Mouse (Mus musculus): Measurements from ENCODE around the gene Fermt1. TPM values are rescaled to one million over a fixed set of nuclear protein-coding genes. Genes with fewer than 3 reads are reported as not detected.

Gene Fermt1
- not detected in 3 replicates for total RNA-seq (2017)

DNA sequence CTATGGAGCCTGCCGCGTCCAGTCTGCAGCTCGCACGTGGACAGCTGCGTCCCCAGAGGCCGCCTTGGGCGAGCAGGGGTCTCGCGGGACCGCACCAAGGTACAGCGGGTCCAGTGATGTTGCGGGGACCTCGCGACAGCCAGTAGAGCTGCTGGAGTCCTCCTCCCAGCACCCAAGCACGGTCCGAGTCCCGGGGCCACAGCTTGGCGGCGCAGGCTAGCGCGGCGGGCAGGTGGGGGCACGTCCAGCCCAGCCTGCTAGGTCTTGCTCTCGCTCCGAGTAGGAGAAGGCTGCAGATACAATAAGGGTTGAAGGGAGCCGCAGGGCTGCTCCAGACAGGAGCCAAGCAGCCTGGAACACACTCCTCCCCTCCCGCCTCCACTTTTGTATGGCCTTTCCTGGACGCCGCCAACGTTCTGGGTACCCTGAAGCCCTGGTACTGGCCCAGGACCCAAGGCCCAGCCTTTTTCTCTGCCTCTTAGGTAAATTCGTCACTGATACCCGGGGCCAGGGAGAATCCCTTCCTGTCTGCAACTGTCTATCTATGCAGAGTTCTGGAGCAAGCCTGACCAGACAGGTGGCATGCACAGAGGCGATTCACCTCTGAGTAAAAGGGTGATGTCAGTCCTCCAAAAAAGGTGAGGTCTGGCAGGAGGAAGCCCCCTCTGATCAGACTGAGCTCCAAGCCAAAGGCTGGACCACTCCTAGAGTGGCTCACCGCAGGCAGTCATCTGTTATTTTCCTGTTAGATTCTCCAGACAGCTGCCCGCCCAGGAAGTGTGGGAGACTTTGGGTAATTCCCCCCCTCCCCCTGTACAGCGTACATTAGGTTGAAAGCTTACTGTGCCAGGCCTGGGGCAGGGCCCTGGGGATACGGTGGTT, at the start of gene Fermt1:
Fermt1 (minus strand) TSS at position 581 of the 882 bp plus-strand sequence.
- ATAC-seq (replicated peaks; ENCODE audit: insufficient number of reproducible peaks, low FRiP score, low TSS enrichment, poor library complexity, severe bottlenecking), result no peak

DNA sequence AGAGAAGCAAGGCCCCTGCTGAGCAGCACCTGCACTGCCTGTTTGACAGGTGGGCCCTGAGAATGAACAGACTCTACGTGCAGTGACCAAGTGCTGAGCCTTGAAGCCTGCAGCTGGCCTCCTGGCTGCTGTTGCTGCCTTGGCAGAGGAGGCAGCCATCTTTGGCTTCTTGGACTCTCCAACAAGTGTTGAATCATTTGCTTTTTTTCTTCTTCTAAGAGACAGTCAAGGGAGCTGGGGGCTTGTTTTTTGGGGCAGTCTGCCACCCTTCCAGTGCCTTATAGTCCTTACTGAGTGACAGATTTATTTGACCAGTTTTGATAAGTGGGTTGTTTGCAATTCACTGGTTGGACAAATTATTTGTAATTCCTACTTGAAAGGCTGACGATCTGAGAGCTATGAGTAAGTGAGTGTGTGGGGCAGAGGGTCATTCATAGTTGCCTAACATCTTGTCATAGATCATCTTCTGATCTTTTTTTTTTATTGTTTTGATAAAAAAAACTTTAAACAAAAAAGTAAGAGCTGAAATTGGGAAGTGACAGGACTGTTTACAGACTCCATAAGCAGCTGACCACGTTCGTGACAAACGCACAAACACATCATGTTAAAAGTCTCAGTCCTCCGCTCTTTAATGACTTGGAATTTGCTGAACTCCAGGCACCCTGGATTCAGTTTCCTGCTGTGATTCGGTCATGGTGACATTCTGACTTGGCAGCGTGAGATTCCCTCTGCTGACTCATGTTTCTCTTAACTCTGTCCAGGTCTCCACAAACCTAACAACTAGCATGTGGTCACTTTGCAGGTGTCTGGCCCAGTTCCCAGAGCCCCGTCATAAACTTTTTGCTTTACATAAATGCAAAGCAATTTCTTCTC, 47.2 kb upstream of the Fermt1 start:
- no peak for ATAC-seq (replicated peaks; ENCODE audit: insufficient number of reproducible peaks, low FRiP score, low TSS enrichment, poor library complexity, severe bottlenecking)

DNA sequence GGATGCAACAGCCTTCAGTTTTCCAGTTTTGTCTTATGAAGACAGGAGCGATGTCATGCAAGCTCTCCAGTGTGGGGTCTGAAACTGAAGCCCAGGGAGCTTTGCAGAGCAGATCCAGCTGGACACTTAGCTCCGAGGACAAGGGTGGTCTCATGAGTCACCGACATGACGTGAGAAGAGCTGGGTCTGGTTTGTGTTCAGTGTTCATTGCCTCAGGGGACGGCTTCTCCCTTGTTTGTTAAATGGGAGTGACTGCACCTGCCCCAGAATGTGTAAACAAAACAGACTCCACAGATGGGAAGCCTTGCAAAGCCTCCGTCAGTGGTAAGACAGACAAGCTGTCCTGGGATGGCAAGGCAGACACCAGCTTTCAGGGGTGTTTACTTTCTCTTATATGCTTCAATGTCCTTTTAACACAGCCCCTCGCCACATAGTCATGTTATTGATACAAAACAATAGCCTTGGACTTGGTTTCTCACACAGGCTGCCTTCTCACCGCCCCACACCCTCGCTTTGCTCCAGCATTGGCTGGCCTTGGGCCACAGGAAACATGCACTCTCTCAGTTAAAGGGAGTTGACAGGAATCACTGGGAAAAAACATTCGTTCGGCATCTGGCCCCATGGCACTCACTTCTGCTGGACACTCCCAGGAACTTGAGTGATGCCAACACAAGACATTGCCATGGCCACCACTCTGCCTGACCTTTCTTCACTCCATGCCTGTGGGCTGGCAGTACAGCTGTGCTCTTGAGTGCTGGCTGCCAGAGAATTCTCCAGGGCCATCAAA, 44.3 kb upstream of the Fermt1 start:
- no peak for ATAC-seq (replicated peaks; ENCODE audit: insufficient number of reproducible peaks, low FRiP score, low TSS enrichment, poor library complexity, severe bottlenecking)

DNA sequence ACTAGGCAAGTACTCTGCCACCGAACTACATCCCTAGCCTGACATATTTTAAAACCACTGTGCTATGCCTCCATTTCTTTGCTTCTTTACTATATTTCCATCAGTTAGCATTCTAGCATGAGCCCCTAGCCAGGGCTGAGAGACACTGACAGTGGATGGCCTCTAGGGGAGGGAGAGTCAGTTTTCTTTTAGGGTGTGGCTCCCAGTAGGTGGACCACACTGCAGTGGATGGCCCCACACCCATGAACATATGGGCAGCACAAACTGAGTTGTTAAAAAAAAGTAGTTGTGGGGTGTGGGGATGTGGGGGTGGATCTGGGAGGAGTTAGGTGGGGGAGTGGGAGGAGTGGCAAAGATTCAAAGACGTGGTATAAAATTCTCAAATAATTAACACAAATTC, 27.6 kb upstream of the Fermt1 start:
- ATAC-seq (replicated peaks; ENCODE audit: insufficient number of reproducible peaks, low FRiP score, low TSS enrichment, poor library complexity, severe bottlenecking), result no peak

DNA sequence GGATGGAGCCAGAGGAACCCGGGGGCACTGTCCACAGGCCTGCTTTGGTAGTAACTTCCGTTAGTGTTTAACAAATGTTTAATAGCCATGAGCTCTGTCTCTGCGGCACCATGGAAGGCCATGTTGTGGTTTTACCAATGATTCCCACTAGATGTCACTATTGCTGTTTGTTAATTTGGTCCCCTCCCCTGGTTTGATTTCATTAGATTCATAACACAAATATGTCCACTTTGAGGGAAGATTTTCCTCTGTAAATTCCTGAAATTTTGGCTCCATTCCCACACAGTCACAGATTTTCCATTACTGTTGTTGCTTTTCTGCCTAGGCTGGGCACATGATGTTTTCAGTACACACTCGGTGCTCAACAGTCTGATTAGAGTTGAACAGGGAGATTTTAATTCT, 25.1 kb upstream of the Fermt1 start:
- ATAC-seq (replicated peaks; ENCODE audit: insufficient number of reproducible peaks, low FRiP score, low TSS enrichment, poor library complexity, severe bottlenecking), result no peak

DNA sequence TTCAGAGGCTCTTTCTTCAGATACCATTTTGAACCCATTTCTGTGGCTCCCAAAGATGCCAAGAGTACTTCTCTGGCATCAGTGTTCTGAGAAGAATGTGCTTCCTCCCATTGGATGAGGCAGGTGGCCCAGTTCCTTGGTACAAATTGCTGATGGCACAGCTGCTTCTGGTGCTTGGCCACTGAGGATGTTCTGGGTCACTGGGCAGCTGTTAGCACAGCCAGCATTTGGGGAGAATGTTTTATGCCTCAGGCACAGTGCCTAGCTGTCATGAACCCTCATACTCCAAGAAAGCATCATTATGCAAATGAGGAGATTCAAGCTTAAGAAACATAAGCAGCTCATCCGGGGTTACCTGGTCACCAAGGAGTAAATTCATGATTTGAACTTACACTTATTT, 12.1 kb upstream of the Fermt1 start:
- no peak for ATAC-seq (replicated peaks; ENCODE audit: insufficient number of reproducible peaks, low FRiP score, low TSS enrichment, poor library complexity, severe bottlenecking)

DNA sequence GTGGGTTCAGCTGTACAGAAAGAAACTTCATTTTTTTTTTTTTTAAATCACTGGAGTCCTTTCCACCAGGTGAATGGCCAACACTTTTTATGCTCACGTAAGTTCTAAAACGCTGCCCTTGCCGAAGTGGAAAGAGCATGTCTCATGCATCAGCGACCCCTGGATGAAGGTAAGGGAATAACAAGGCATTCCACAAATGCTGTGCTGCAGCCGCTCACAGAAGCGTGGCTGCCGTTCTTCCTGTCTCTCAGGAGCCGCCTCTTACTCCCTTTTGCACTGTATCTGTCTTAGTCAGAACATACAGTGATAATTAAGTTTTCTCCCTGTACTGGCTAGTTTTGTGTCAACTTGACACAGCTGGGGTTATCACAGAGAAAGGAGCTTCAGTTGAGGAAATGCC, 6.5 kb upstream of the Fermt1 start:
- ATAC-seq (replicated peaks; ENCODE audit: insufficient number of reproducible peaks, low FRiP score, low TSS enrichment, poor library complexity, severe bottlenecking), result no peak

DNA sequence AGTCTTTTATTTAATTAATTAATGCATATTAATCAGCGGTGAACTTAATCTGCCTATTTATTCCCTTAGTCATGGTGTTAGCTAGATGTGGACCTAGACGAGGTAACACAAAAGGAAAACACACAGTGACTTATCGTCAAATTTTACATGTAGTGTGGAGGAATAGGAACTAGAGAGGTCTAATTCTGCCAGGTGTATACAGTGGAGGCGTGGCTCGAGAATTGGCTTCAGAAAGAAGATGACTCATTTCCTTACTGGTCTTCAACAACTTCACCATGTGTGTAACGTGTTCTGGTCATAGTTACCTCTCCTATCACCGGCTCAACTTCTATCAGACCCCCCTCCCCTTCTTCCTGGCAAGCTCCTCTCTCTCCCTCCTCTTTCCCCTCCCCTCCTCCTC, 2.5 kb upstream of the Fermt1 start:
- no peak for ATAC-seq (replicated peaks; ENCODE audit: insufficient number of reproducible peaks, low FRiP score, low TSS enrichment, poor library complexity, severe bottlenecking)

DNA sequence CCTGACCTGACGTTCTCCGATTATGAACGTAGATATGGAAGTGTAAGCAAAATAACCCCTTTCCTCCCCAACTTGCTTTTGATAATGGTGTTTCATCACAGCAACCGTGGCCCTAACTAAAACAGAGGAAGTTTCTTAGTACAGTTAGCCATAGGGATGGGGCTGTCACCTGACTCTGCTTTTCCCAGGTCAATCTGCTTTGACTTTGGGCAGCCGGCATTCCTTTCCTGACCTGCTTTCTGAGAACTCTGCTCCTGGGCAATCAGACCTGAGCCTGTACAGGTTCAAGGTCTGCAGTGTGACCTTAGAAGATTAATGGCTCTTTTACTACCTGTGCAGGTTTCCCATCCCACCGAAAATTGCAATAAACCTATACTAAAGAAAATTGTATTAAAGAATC, 1.3 kb upstream of the Fermt1 start:
- ATAC-seq (replicated peaks; ENCODE audit: insufficient number of reproducible peaks, low FRiP score, low TSS enrichment, poor library complexity, severe bottlenecking), result no peak

DNA sequence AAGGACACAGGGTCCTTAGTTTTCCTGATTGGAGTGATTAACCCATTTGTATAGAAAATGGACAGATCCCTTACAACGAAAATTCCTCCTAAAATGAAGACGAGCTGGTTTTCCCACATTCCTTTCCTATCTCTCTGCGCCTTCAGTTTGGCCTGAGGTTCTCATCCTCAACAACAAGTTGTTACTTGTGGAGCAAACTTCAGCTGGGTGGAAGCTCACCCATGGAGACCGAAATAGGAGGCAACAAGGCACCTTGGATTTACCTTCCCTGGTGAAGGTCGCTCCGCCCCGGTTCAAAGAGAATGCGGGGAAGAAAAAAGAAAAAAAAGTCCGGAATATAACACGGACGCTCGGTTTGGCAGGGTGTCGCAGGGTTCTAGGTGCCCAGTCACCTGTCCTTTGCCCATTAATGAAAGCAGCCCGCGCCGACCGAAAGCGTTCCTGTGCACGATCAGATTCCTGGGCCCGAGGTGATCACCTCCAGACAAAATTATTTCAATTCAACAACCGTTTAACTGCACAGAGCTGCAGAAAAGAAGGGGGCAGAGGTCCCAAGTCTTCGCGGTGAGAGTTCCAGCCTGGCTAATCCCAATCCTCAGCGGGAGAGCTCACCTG, 888 bp downstream of the Fermt1 start:
- ATAC-seq (replicated peaks; ENCODE audit: insufficient number of reproducible peaks, low FRiP score, low TSS enrichment, poor library complexity, severe bottlenecking), result no peak

DNA sequence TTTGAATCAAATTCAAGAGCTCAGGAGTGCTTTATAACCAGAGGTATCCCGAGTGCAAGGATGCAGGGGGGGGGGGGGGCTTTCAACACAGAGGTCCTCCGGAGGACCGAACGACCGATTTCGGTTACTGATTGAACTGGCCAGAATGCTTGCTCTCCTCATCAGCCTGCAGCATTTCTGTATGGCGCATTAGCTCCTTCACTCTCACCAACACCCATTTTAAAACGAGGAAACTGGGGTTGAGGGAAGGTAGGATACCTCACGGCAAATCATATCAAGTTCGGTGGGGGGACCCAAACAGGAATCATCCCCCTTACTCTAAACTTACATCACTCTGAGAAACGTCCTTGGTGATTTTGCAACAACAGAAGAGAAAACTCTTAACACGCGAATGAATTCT, 1.7 kb downstream of the Fermt1 start:
- ATAC-seq (replicated peaks; ENCODE audit: insufficient number of reproducible peaks, low FRiP score, low TSS enrichment, poor library complexity, severe bottlenecking), result no peak

DNA sequence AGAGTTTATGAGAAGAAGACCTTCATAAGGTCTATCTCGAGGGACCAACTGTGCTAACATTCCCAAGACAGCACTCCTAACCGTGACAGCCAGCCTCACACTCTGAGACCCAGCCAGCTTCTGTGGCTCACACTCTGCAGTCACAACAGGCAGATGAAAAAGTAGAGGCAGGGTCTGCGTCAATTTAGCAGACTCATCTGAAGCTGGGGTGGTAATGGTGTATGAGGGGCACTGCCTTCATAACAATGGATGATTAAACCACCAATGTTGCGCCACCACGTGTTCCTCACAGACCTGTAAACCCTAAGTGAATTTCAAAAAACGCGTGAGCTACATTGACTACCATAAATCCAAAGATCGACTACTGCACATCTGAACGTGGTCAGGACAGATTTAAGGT, 2.1 kb downstream of the Fermt1 start:
- no peak for ATAC-seq (replicated peaks; ENCODE audit: insufficient number of reproducible peaks, low FRiP score, low TSS enrichment, poor library complexity, severe bottlenecking)

DNA sequence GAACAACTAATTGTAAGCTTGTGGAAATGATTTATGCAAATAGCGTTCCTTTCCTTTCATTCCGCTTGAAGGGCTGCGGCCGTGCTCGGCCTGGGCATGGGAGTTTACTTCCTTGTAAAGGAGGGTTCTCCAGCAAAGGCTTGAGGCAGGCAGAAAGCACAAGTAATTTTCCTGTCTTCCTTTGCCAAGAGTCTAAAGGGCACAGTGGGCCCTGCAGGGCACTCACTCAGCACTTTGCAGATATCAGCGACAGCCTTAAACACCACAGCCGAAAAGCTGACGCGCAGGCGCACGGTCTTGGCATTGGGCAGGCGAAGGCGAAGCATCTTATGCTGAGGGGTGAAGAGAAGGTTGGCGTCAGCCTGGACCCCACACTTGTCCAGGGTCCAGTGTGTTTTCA, 6.7 kb downstream of the Fermt1 start:
- ATAC-seq (replicated peaks; ENCODE audit: insufficient number of reproducible peaks, low FRiP score, low TSS enrichment, poor library complexity, severe bottlenecking), result no peak

DNA sequence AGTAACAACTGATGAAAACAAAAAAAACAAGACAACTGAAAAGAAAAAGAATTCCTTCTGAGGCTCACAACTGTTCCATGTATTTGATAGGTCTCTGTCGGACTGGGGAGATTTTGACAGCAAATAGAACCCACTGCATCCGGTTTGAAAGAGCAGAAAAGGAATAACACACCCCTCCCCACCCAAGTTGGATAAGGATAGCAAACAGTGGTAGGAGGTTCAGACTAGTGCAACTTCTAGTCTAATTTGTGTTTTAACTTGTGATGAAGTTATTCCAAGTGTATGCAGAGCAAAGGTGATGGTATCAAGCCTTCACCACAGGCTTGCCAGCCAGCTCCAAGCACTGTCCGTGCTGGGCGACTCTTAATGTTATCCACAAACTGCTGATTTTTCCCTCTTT, 9.5 kb downstream of the Fermt1 start:
- ATAC-seq (replicated peaks; ENCODE audit: insufficient number of reproducible peaks, low FRiP score, low TSS enrichment, poor library complexity, severe bottlenecking), result no peak

DNA sequence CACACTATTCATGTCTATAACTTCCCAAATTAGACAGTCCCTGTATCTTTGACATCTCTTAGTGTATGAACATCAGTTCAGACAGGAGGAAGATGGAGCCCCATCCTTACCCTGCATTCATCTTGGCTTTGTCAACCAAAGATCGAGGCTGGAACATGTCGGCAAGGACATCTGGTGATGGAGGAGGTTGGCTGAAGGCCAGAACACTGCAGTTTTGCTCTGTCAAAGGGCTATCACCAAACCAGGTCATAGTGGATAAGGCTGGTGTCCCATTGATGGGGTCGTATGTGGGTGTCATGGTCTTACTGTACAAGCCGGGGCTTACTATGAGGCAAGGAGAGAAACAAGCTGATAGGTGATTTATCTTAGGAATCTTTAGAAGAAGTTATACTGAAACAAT, 11.0 kb downstream of the Fermt1 start:
- ATAC-seq (replicated peaks; ENCODE audit: insufficient number of reproducible peaks, low FRiP score, low TSS enrichment, poor library complexity, severe bottlenecking), result no peak

DNA sequence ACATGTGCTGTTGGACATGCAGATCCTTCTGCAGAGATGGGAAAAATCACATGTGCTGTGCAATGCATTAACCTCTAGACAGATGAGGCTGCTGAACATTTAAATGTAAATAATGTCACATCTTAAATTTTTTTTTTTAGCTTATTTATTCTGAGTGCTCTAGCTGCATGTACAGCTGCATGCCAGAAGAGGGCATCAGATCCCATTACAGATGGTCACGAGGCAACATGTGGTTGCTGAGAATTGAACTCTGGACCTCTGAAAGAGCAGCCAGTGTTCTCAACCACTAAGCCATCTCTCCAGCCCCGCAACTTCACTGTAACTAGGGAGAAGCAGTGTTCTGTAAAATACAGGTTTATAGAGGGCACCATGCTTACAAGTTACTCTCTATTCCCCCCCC, 11.6 kb downstream of the Fermt1 start:
- no peak for ATAC-seq (replicated peaks; ENCODE audit: insufficient number of reproducible peaks, low FRiP score, low TSS enrichment, poor library complexity, severe bottlenecking)

DNA sequence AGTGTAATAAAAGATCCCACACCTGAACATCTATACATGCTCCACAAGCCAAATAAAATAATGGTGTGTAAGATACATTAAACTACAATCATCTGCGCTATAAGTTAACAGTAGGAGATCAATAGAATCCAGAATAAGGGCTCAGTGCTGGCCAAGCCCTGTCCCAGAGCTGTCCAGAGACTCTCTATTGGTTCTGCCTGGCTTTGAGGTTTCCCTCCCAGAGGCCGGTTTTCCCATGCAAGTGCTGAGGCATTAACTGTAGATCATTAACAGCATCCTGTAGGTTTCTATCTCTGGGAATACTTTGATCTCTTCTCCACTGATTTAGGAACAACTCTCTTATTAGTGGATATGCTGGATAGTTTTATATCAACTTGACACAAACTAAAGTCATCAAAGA, 16.7 kb downstream of the Fermt1 start:
- ATAC-seq (replicated peaks; ENCODE audit: insufficient number of reproducible peaks, low FRiP score, low TSS enrichment, poor library complexity, severe bottlenecking), result no peak

DNA sequence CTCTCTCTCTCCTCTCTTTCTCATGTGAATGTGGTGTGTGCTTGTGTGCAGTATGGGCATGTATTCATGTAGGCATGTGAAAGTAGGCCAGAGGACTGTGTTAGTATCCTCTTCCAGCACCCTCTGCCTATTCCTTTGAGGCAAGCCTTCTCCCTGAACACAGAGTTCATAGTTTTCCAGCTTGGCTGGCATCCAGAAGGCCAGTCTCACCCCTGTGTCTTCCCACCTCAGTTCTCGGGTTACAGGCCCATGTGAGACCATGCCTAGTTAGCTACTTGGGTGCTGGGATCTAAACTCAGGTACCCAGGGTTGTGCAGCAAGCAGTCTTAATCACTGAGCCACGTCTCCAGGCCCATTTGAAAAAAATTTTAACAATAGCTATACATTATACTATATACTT, 17.8 kb downstream of the Fermt1 start:
- no peak for ATAC-seq (replicated peaks; ENCODE audit: insufficient number of reproducible peaks, low FRiP score, low TSS enrichment, poor library complexity, severe bottlenecking)

DNA sequence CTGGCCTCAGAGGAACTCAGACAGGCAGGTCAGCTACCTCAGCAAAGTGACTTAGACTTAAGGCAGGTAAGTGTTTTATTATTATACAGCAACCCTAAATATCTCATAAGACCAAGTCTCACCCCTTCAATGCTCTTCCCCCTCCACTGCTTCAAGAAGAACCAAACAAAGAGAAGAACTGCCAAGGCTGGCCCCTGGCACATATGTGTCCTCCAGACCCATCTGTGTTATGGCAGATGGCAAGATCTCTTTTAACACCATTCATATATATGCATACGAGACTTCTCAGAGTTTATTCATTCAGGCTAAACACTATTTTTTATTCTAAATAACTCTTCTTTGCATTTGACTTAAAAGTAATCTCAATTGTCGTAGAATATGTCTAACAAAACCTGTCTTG, 18.4 kb downstream of the Fermt1 start:
- no peak for ATAC-seq (replicated peaks; ENCODE audit: insufficient number of reproducible peaks, low FRiP score, low TSS enrichment, poor library complexity, severe bottlenecking)
